Mouse (Mus musculus): ENCODE data around the gene Tead1.

GRCm38 (mm10) chr7:112851281-112851744 lies 172.2 kb downstream of the Tead1 start:
- TF ChIP-seq CTCF (IDR thresholded peaks at IDR 0.05; ENCODE audit: control insufficient read depth, insufficient read depth, insufficient read length) (no peak), MAX (IDR thresholded peaks at IDR 0.05) (no peak), MYOD1 (IDR thresholded peaks at IDR 0.05; ENCODE audit: control insufficient read depth, insufficient read length, low read depth) (no peak), USF1 (IDR thresholded peaks at IDR 0.05; ENCODE audit: low read depth) (no peak), MYOG (IDR thresholded peaks at IDR 0.05; ENCODE audit: control insufficient read depth, extremely low read depth, insufficient read length) (no peak)

Data from C2C12 (cell line).